Mouse (Mus musculus): ENCODE results near the gene Rnf32.

Rnf32 gene

GRCm38 (mm10) chr5:29195570-29196263 lies at the start of gene Rnf32:
Gene Rnf32, plus strand, starts transcription at chr5:29195992.
- DNase-seq (ENCODE audit: low spot score in 2 of 2) = peak; percentile 80 to 81

DNA sequence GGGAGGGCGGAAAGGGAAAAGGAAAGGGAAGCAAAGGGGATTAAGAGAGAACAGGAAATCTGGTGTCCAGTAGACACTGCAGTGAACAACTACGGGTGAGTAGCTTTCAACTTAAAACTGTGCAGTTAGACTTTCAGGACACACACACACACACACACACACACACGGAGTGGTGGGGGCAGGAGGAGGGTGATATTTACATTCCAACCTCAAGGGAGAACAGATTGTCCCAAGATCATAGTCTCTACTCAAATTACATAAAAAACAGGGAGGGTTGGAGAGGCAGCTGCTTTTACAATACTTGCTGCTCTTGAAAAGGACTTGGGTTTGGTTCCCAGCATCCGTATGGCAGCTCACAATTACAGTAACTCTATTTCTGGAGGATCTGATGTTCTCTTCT lies 45.6 kb upstream of the Rnf32 start:
- DNase-seq (ENCODE audit: low spot score in 2 of 2) = no peak

GRCm38 (mm10) chr5:29159849-29160248 lies 35.9 kb upstream of the Rnf32 start:
- no peak for DNase-seq (ENCODE audit: low spot score in 2 of 2)

DNA sequence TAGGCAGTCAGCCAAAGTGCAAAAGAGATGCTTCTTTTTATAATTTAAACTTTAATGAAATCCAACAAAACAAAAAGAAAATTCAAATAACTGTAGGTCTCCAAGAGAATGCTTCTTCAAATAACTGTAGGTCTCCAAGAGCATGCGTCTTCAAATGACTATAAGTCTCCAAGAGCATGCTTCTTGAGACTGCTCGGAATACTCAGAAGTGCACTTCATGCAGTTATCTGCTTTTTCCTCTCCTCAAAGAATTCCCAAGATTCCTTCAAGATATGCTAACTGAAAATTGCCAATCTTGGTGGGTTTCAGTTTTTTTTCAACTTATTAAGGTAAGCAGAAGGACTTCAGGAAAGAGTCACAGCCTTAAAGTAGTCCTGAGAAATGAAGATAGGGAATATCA lies 28.8 kb upstream of the Rnf32 start:
- no peak for DNase-seq (ENCODE audit: low spot score in 2 of 2)

DNA sequence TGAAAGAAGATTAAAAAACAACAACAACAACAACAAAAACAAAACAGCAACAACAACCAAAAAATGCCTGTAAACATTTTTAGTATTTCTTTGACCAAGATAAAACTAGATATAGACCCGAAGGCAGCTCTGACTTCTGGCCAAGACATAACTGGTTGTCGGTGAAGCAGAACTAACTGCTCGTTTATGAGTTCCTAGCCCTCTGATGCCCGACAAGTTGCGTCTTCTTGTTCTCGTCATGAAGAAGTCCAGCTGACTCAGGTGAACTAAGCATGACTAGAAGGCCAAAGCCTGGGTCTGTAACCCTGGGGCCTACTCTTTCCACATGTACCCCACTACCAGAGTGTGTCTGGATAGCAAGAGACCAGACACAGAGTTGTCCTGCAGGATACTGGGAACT lies 25.6 kb upstream of the Rnf32 start:
- no peak for DNase-seq (ENCODE audit: low spot score in 2 of 2)

- DNase-seq (ENCODE audit: low spot score in 2 of 2) = no peak
These were observed 24.6 kb upstream of the Rnf32 start for GRCm38 (mm10) chr5:29171165-29171564.

- DNase-seq (ENCODE audit: low spot score in 2 of 2) = no peak
These were observed 9.0 kb upstream of the Rnf32 start for GRCm38 (mm10) chr5:29186798-29187197.

GRCm38 (mm10) chr5:29195231-29195569 lies 592 bp upstream of the Rnf32 start:
- DNase-seq (ENCODE audit: low spot score in 2 of 2) = peak in 1 of 2 experiments; percentile 12

GRCm38 (mm10) chr5:29196264-29196658 lies 469 bp downstream of the Rnf32 start:
- DNase-seq (ENCODE audit: low spot score in 2 of 2) = no peak

DNA sequence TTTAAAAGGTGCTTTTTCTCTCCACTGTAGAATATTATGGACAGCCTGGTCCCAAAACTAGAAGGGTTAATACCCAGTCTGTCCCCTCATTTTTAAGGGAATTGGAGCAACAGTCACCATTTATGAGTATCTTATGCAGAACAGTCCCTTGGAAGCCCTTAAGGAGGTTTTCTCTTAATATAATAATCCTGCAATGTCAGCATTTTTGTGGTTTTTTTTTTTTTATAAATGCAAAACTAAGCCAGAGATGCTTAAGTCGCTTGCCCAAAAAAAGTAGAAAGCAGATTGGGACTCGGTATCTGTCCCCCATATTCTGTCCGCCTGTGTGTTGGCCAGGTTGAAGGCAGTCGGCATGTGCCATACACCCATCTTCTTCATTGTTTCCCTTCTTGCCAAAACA lies 1.4 kb downstream of the Rnf32 start:
- DNase-seq (ENCODE audit: low spot score in 2 of 2) = no peak

GRCm38 (mm10) chr5:29198960-29199488 lies 3.2 kb downstream of the Rnf32 start:
- no peak for DNase-seq (ENCODE audit: low spot score in 2 of 2)

- no peak for DNase-seq (ENCODE audit: low spot score in 2 of 2)
These were observed 4.1 kb downstream of the Rnf32 start for GRCm38 (mm10) chr5:29199868-29200267.

DNA sequence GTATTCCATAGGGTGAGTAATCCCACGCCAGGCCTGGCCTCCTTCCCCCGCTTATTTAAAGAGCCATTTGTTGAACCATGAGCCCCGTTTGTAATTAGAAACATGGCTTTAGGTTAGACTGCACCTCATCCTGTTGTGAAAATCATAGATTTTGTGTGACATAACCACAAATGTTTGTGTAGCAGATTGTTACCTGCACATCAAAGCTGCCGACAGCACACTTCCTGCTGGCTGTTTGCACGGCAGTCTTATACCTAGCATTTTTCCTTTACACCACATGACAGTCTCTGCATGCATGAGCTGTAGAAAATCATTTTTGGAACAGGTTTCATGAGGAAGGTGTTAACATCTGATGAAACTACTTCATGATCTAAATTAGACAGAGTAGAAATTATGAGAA lies 9.9 kb downstream of the Rnf32 start:
- DNase-seq (ENCODE audit: low spot score in 2 of 2) = no peak

- no peak for DNase-seq (ENCODE audit: low spot score in 2 of 2)
These were observed 16.3 kb downstream of the Rnf32 start for GRCm38 (mm10) chr5:29211980-29212555.

GRCm38 (mm10) chr5:29217997-29218396 lies 22.2 kb downstream of the Rnf32 start:
- DNase-seq (ENCODE audit: low spot score in 2 of 2) = no peak

- DNase-seq (ENCODE audit: low spot score in 2 of 2) = no peak
These were observed 28.3 kb downstream of the Rnf32 start for GRCm38 (mm10) chr5:29224089-29224488.

DNA sequence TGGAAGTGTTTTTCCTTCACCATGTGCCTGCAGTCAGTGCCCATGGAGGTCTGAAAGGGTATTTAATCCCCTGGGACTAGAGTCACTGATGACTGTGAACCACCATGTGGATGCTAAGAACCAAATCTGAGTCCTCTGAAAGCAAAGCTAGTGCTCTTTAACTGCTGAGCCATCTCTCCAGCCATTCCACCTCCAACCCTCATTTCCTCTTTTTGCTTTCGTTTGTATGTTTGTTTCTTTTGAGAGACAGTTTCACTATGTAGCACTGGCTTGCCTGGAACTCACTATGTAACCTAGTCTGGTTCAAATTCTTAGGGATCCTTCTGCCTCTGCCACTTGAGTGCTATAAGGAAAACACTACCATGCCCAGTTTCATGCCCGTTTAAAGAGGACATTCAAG lies 34.7 kb downstream of the Rnf32 start:
- no peak for DNase-seq (ENCODE audit: low spot score in 2 of 2)

DNA sequence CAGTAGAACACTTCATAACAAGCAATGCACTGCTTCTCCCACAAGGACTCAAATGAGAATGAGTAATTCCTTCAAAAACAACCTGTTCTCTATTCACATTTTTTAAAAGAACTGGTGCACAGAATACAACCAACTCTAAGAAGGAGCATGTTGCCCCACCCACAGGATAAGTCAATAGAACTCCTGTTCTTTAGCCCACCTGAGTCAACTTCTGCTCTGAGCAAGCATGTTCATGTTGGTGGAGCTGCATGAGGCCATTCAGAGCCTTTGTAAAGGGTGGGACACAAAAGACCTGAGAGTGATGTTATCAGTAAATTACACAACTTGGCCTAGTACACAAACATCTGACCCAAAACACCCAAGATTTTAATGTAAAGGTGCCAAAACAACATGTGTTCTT lies 42.6 kb downstream of the Rnf32 start:
- no peak for DNase-seq (ENCODE audit: low spot score in 2 of 2)

DNA sequence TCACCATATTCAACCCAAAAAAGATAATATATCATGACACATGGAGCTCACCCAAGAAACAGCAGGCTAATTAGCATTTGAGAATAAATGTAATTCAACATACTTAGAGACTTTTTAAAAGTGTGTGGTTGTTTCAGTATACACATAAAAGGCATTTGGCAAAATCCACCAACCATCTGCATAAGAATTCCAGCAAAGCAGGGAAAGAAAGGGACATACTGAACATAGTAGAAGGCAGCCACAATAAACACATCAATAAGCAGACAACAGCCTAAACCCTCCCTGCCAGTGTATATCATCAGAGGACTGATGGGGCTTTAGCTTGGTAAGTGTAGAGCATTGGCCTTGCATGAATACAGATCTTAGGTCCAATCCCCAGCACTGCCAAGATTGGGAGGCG lies 49.0 kb downstream of the Rnf32 start:
- no peak for DNase-seq (ENCODE audit: low spot score in 2 of 2)

DNA sequence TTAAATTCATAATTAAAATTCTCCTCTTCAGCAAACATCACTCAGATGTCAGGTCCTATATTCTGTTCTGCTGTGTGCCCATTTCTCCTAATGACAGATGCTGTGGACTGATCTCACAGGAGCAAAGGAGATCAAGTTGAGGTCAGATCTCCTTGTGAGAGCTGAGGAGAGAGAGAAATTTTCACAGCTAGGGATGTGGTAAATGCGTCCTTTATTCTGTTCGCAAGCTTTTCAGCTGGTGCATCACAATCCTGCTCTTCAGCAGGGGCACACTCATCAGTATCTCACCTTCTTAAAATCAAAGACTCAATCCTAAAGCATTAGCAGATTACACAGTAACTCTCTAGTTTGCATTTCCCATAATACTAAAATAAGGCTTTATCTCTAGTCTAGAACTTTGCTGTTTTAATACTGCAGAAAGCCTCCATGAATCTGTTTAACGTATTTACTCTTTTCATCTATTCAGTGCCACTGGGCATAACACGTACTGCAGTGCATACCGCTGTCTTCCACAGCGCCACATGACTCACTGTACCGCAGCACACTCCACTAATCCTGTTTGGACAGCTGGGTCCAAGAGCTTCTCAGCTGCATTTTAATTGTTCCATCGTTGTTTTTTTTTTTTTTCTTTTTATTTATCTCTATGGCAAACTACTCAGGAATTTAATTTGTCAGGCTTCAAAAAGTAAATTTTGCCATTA lies 55.2 kb downstream of the Rnf32 start:
- DNase-seq (ENCODE audit: low spot score in 2 of 2) = no peak

DNA sequence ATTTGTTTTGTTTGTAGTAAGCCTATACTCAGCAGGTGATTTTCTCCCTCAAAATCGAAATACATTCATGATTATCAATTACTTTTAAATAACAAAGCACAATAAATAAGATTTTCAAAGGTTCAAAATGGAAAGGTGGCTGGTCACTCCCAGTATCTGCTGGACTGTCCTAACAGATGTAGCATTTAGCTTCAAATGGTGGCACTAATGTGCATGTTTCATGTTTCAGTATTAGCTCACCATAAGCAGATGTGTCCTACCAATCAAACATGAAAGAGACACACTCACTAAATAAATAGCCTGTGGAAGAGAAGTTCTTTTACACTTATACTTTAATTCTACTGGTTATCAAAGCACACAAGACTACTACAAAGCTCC lies 55.7 kb downstream of the Rnf32 start:
- DNase-seq (ENCODE audit: low spot score in 2 of 2) = no peak

- no peak for DNase-seq (ENCODE audit: low spot score in 2 of 2)
These were observed 58.1 kb downstream of the Rnf32 start for GRCm38 (mm10) chr5:29253876-29254275.

DNA sequence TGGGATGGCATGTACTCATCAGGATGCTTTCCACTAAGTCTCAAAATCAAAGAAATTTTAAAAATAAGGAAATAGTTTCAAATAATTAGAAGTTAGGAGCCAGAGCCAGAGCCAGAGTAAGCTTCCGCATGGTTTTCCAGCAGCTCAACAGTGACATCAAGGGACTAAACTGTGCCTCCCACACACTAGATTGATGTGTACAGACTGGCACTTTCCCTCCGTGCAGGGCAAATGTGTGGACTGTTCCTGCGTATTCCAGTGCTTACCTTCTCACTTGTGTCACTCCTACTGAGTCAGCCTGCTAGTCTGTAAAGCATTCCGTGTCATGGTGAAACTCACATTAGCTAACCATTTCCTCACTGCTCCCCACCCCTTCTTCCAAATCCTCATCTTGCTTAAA lies 75.1 kb downstream of the Rnf32 start:
- no peak for DNase-seq (ENCODE audit: low spot score in 2 of 2)

Data from frontal cortex, postnatal 14 days (tissue).